Mouse (Mus musculus): Measurements from ENCODE around the gene Fndc1. TPM values are rescaled to one million over a fixed set of nuclear protein-coding genes. Genes with fewer than 3 reads are reported as not detected.

Fndc1 gene
- polyA plus RNA-seq, 1 experiment from 2014 or later = 6.9 TPM

DNA sequence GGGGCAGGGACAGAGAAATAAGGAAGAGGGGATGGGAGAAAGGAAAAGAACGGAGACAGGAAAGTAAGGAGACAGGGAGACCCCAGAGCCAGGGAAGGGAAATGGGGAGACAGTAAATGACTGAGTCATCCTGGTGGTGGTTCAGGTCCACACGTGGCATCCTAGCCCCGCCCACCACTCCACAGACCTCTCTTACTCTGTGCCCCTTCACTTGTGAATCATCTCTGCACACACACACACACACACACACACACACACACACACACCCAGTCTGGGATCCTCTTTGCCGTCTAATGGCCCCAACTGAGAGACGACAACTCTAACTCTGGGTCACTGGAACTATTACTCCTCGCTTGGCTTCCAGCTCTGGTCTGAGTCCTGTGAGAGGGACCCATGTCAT, 30.6 kb upstream of the Fndc1 start:
- no peaks in the 10 kb centered on the region for H3K9me3 ChIP-seq
- H3K4me1 ChIP-seq = no peaks in the 10 kb centered on the region
- no peak overlapping the region for H3K27ac ChIP-seq
- no peaks in the 10 kb centered on the region for H3K27me3 ChIP-seq (replicated peaks)
- WGBS = 85% methylated on average over 5 of the region's 6 CpGs
- no peak for ATAC-seq (replicated peaks)
- H3K9ac ChIP-seq = no peak overlapping the region
- H3K4me2 ChIP-seq = no peak overlapping the region
- H3K36me3 ChIP-seq (replicated peaks) = no peaks in the 10 kb centered on the region
- no peak overlapping the region for H3K4me3 ChIP-seq

GRCm38 (mm10) chr17:7855851-7856250, 28.7 kb upstream of the Fndc1 start:
- 0 out of 2 replicates have a peak, but pooled peaks cover 2% of the 10 kb centered on the region for H3K4me1 ChIP-seq
- H3K27ac ChIP-seq = no peak overlapping the region
- H3K9ac ChIP-seq = no peak overlapping the region
- no peaks in the 10 kb centered on the region for H3K27me3 ChIP-seq (replicated peaks)
- H3K9me3 ChIP-seq = no peaks in the 10 kb centered on the region
- 77% methylated on average over 8 of the region's 8 CpGs for WGBS
- no peaks in the 10 kb centered on the region for H3K36me3 ChIP-seq (replicated peaks)
- H3K4me2 ChIP-seq = no peak overlapping the region
- no peak overlapping the region for H3K4me3 ChIP-seq
- ATAC-seq (replicated peaks) = no peak

DNA sequence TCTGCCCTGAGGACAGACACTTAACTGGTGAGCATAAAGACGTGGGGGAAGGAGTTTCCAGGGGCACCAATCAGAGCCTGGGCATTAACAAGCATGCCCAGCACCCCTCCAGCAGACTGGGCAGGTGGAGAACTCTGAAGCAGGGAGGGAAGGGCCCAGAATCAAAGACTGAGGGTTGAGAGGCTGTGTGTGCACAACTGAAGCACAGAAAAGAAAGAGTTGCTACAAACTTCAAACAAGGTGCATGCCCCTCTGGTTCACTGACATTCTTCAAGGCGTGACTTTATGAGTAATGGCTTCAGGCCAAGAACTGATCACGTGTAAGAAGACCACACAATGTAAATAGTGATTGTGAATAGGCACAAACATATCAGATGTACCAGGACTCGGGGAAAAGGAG, 24.9 kb upstream of the Fndc1 start:
- Histone ChIP-seq H3K36me3 (replicated peaks) (no peaks in the 10 kb centered on the region), H3K9me3 (no peaks in the 10 kb centered on the region), H3K27ac (no peak overlapping the region), H3K27me3 (replicated peaks) (no peaks in the 10 kb centered on the region), H3K4me1 (0 out of 2 replicates have a peak, but pooled peaks cover 2% of the 10 kb centered on the region), H3K4me2 (no peak overlapping the region), H3K9ac (no peak overlapping the region), H3K4me3 (no peak overlapping the region)
- no peak for ATAC-seq (replicated peaks)
- 41% methylated on average over 4 of the region's 4 CpGs for WGBS

GRCm38 (mm10) chr17:7851527-7851926, 24.4 kb upstream of the Fndc1 start:
- Histone ChIP-seq H3K4me1 (0 out of 2 replicates have a peak, but pooled peaks cover 2% of the 10 kb centered on the region), H3K9me3 (no peaks in the 10 kb centered on the region), H3K4me2 (no peak overlapping the region), H3K4me3 (no peak overlapping the region), H3K27me3 (replicated peaks) (no peaks in the 10 kb centered on the region), H3K27ac (no peak overlapping the region), H3K36me3 (replicated peaks) (no peaks in the 10 kb centered on the region), H3K9ac (no peak overlapping the region)
- 62% methylated on average over 9 of the region's 9 CpGs for WGBS
- no peak for ATAC-seq (replicated peaks)

DNA sequence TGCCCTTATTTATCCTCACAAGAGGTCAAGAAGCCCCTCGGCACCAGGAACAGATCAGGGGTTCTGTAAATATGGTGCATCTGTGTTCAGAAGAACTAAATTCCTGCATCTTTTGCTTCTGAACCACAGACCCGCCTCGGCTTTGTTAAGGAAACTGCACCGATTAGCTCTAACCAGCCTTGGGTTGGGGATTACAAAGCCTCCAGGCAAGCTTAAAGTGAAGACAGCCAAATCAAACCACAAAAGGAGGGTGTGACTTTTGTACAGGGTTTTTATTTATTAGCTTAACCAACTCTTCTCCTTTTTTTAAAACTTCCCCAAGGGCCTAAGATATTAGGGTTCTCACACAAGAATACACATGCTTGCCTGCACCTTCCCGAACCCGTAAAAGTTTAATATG, 23.1 kb upstream of the Fndc1 start:
- H3K27ac ChIP-seq = no peak overlapping the region
- H3K27me3 ChIP-seq (replicated peaks) = no peaks in the 10 kb centered on the region
- 0 out of 2 replicates have a peak, but pooled peaks cover 2% of the 10 kb centered on the region for H3K4me1 ChIP-seq
- H3K4me3 ChIP-seq = no peak overlapping the region
- H3K9me3 ChIP-seq = no peaks in the 10 kb centered on the region
- H3K4me2 ChIP-seq = no peak overlapping the region
- no peak overlapping the region for H3K9ac ChIP-seq
- 63% methylated on average over 6 of the region's 6 CpGs for WGBS
- H3K36me3 ChIP-seq (replicated peaks) = no peaks in the 10 kb centered on the region
- ATAC-seq (replicated peaks) = no peak

DNA sequence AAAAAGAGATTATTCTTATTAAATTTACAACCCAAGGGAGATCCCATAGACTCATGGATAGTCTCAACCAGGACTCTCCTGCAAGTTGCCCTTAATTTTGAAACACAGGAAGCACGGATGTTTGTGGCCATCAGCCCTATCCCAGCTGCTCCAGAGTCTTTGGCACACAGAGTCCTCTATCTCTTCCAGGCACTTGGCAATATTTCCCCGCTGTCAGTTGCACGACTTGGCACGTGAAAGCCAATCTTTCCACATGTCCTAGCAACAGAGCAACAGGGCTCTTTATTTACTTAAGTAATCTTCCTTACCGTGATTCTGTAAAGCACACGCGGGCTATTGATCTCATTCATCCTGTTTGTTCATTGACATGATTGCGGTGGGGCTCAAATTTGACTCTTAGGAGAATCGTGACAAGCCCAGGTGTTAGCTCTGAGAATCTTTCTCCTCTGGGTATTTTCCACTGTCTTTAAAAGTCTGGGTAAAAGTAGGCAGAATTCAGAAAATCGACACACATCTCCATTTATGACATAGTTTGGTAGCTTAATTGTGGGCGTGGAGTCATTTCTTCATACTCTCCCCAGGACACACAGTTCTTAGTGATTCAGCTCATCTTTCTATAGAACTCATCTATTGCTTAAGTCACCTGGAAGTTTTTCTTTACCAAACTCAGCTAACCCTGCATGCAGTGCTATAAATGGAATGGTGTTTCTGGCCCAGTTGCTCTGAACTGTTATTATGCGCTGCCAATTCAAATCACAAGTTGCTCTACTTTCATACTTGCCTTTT, 13.6 kb upstream of the Fndc1 start:
- Histone ChIP-seq H3K4me1 (no peaks in the 10 kb centered on the region), H3K9ac (no peak overlapping the region), H3K9me3 (no peaks in the 10 kb centered on the region), H3K27me3 (replicated peaks) (no peaks in the 10 kb centered on the region), H3K36me3 (replicated peaks) (no peaks in the 10 kb centered on the region), H3K4me2 (no peak overlapping the region), H3K4me3 (no peak overlapping the region), H3K27ac (no peak overlapping the region)
- ATAC-seq (replicated peaks) = no peak
- 73% methylated on average over 12 of the region's 12 CpGs for WGBS

GRCm38 (mm10) chr17:7827586-7827985, 484 bp upstream of the Fndc1 start:
- no peak overlapping the region for H3K27ac ChIP-seq
- peaks cover 11% of the 10 kb centered on the region for H3K4me1 ChIP-seq
- no peaks in the 10 kb centered on the region for H3K36me3 ChIP-seq (replicated peaks)
- 7% methylated on average over 16 of the region's 16 CpGs for WGBS
- H3K27me3 ChIP-seq (replicated peaks) = peaks cover 29% of the 10 kb centered on the region
- H3K4me3 ChIP-seq = peak overlapping the region; percentile 55
- peak overlapping the region; percentile 99 for H3K4me2 ChIP-seq
- H3K9ac ChIP-seq = peak overlapping the region; percentile 65
- peak; percentile 42; the same call in 1 of the 2 replicates for ATAC-seq (replicated peaks)
- H3K9me3 ChIP-seq = no peaks in the 10 kb centered on the region

DNA sequence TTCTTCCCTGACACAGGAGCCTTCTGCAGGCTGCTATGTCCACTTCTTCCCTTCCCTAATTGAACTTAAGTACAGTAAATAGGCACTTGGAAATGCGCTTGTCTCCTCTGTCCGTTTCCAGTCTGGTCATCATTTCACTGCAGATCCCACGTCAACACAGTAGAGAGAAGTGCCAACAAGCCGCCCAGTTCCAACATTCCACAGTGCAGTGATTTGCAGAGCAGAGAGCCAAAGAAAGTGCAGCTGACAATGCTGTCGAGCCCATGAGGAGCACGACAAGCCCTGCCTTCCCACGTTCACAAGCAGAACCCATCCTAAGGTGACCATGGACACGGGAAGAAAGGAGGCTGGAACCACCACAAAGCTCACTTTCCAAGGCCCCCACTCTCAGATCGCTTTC, 1.7 kb downstream of the Fndc1 start:
- H3K27me3 ChIP-seq (replicated peaks) = peaks cover 32% of the 10 kb centered on the region
- no peak overlapping the region for H3K4me2 ChIP-seq
- 60% methylated on average over 9 of the region's 9 CpGs for WGBS
- no peak for ATAC-seq (replicated peaks)
- H3K4me1 ChIP-seq = peaks cover 11% of the 10 kb centered on the region
- no peak overlapping the region for H3K4me3 ChIP-seq
- no peaks in the 10 kb centered on the region for H3K36me3 ChIP-seq (replicated peaks)
- no peak overlapping the region for H3K9ac ChIP-seq
- no peak overlapping the region for H3K27ac ChIP-seq
- H3K9me3 ChIP-seq = no peaks in the 10 kb centered on the region

DNA sequence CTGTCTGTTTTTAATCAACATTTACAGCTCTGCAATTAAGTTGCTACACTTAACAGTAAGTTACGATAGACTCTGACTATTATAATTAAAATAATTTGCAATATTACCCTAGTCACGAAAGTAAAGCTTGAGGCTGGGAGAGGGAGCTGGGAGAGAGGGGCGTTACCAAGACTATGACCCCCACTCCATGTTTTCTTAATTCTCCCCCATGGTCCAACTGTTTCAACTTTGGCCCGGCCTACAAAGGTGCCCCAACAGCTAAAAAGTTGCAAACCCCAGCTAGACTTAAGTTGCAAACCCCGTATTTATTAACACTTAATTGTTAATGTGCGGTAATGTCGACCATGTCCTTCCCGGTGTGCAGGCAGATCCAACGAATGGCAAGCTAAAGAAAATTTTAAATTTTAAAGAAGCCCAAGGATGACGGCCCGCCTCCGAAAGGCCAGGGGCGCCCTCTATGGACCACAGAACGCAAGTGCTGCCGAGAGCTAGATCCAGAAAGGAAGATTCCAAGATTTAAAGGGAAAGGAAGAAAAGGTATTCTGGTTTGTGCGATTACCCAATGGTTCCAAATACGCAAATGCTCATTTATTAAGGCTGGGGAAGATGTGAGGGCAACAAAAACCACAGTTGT, 5.4 kb downstream of the Fndc1 start:
- Histone ChIP-seq H3K4me1 (peaks cover under 1% of the 10 kb centered on the region; the same call in 1 of the 2 replicates), H3K27me3 (replicated peaks) (peaks cover 22% of the 10 kb centered on the region), H3K9ac (no peak overlapping the region), H3K4me2 (no peak overlapping the region), H3K4me3 (no peak overlapping the region), H3K27ac (no peak overlapping the region), H3K9me3 (no peaks in the 10 kb centered on the region), H3K36me3 (replicated peaks) (no peaks in the 10 kb centered on the region)
- ATAC-seq (replicated peaks) = no peak
- 34% methylated on average over 17 of the region's 17 CpGs for WGBS

DNA sequence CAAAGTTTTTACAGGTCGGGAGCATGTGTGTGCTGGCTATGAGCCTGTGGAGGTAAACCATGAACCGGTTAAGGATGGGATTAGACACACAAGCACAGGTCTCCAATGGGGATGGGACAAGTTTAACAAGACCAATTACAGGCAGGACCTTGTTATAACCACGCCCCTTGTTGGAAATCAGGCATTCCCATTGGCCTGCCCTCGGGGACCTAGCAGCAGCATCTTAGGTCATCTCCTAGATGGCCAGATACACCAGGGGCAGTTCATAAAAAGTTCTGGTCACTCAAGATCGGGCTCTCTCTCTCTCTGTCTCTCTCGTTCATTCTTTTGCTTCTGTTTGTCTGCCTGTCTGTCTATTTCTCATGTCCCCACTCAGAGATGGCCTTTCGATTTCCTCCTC, 6.9 kb downstream of the Fndc1 start:
- Histone ChIP-seq H3K9ac (no peak overlapping the region), H3K27ac (no peak overlapping the region), H3K4me3 (no peak overlapping the region), H3K9me3 (no peaks in the 10 kb centered on the region), H3K4me2 (no peak overlapping the region), H3K36me3 (replicated peaks) (no peaks in the 10 kb centered on the region), H3K27me3 (replicated peaks) (peaks cover 11% of the 10 kb centered on the region), H3K4me1 (no peaks in the 10 kb centered on the region)
- ATAC-seq (replicated peaks) = no peak
- 87% methylated on average over 7 of the region's 7 CpGs for WGBS

- Histone ChIP-seq H3K9me3 (no peaks in the 10 kb centered on the region), H3K36me3 (replicated peaks) (no peaks in the 10 kb centered on the region), H3K4me2 (no peak overlapping the region), H3K4me1 (no peaks in the 10 kb centered on the region), H3K27ac (no peak overlapping the region), H3K27me3 (replicated peaks) (no peaks in the 10 kb centered on the region), H3K9ac (no peak overlapping the region), H3K4me3 (no peak overlapping the region)
- 80% methylated on average over 2 of the region's 2 CpGs for WGBS
- ATAC-seq (replicated peaks) = no peak
Measured at GRCm38 (mm10) chr17:7816602-7817001, 10.5 kb downstream of the Fndc1 start.

DNA sequence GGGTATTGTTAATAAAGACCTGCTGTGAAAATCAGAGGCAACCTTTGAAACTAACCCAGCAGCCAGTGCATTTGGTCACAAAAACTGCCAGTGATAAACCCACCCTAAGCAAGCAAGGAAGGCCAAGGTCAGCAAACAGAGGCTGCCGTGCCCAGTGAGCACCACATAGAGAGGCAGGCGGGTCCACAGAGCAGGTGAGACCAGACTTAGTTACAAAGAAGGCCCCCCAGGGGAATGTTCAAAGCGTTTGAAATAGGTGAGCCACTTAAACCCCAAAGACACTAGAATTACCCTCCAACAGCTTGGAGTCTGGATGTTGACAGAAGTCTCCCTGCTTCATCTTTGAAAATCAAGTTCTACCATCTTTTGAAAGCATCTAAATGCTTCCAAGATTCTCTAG, 12.7 kb downstream of the Fndc1 start:
- no peaks in the 10 kb centered on the region for H3K36me3 ChIP-seq (replicated peaks)
- WGBS = 74% methylated on average over 3 of the region's 3 CpGs
- no peaks in the 10 kb centered on the region for H3K9me3 ChIP-seq

GRCm38 (mm10) chr17:7808043-7808442, 19.1 kb downstream of the Fndc1 start:
- Histone ChIP-seq H3K36me3 (replicated peaks) (no peaks in the 10 kb centered on the region), H3K27me3 (replicated peaks) (no peaks in the 10 kb centered on the region), H3K27ac (no peak overlapping the region), H3K4me3 (no peak overlapping the region), H3K4me1 (no peaks in the 10 kb centered on the region), H3K9me3 (no peaks in the 10 kb centered on the region), H3K4me2 (no peak overlapping the region), H3K9ac (no peak overlapping the region)
- no peak for ATAC-seq (replicated peaks)
- 88% methylated on average over 2 of the region's 2 CpGs for WGBS

More for the DNA sequence above, 12.7 kb downstream of the Fndc1 start:
- no peak overlapping the region for H3K4me2 ChIP-seq
- no peak overlapping the region for H3K9ac ChIP-seq
- no peak overlapping the region for H3K4me3 ChIP-seq
- no peaks in the 10 kb centered on the region for H3K4me1 ChIP-seq
- no peak for ATAC-seq (replicated peaks)
- no peaks in the 10 kb centered on the region for H3K27me3 ChIP-seq (replicated peaks)
- H3K27ac ChIP-seq = no peak overlapping the region
